Mouse (Mus musculus): ENCODE data around the gene Sema3c. TPM values are rescaled to one million over a fixed set of nuclear protein-coding genes. Genes with fewer than 3 reads are reported as not detected.
A peak's percentile ranks its signal among the peaks of the same experiment; 100 is the strongest.
"Not testable (repeated sequence)": the region's sequence is repeated elsewhere in the genome, so short reads cannot be mapped to it uniquely, and the experiment has no call there.

The Sema3c gene
- total RNA-seq (2021): 10 to 100 TPM; 21.8 to 26.3 TPM

DNA sequence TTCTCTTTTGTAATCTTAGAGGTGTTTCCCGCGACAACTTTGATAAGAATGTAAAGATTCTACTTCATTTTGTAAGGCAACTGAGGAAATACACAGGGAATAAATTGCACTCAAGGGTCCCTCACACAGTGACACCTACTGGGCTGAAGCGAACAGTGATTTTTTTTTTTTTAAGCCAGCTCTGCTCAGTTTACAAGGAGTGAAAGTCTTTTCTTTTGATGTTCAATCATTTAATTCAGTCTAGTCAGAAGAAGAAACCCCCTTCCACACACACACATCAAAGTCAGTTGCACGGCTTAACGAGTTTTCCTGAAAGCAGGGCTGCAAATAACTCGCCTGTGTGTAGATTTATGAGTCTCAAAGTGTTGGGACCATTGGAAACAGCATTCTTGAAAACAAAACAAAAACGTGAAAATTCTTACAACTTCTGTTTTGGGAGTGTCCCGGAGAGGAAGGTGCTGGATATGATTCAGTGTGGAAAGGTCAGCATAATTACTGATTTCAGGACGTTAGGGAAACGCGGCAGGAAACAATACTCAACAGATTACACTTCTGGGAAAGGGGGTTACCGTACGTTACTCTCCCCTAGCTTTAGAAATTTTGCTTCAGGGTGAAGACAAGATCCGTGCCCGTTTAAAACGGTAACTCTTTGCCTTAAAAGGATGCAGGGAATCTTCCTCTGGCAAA, at the start of gene Sema3c:
Gene Sema3c (plus strand): TSS at position 588 of the 687 bp plus-strand sequence.
- no peak for DNase-seq

DNA sequence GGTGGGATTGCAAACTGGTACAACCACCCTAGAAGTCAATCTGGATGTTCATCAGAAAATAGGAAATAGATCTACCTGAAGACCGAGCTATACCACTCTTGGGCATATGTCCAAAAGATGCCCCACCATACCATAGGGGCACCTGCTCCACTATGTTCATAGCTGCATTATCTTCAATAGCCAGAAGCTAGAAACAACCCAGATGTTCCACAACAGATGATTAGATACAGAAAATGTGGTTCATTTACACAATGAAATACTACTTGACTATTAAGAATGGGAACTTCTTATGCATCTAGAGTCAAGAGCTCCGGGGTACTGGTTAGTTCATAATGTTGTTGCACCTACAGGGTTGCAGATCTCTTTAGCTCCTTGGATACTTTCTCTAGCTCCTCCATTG, 42.9 kb upstream of the Sema3c start:
- DNase-seq: not testable (repeated sequence)

GRCm38 (mm10) chr5:17543141-17543540, 30.9 kb upstream of the Sema3c start:
- no peak for DNase-seq

DNA sequence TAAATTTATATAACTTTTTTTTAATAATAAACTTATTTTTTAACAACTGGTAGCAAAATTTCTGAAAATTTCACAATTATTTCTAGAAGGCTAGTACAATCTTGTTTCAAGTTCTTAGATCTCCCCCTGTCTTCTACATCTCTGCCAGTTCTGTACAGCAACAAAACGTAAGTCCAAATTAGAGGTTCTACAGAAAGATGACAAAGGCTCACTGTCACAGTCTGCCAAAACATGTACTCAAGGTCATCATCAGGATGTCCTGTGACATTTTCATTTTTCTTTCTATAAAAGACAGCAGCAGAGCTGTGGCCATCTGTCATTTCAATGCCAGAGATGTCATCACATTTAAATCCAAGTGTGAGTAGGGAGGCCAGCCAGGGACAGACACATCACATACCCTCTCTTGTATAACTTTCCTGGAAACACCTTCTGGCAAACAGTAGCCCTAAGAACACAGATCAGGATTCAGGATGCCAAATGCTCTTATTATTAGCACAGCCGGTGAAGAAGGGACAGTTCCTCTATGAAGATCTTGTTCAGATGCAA, 29.1 kb upstream of the Sema3c start:
- DNase-seq: no peak

DNA sequence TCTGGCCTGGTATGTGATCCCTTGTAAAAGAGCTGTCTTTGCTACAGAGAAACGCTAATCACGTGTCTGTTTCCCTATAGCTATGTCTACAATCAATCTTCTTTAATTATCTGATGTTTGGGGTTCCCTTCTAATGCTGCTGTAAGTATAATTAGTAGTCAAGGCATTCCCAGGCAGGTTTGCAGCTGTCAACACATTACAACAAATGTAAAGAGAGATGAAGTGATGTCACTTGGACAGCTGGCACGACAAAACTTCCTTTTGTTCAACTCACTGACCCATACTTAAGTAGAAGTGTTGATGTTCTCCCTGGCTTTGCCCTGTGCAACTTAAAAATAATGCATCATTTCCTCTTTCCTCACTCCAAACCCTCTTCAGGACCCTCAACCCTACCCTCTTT, 22.4 kb upstream of the Sema3c start:
- no peak for DNase-seq

DNA sequence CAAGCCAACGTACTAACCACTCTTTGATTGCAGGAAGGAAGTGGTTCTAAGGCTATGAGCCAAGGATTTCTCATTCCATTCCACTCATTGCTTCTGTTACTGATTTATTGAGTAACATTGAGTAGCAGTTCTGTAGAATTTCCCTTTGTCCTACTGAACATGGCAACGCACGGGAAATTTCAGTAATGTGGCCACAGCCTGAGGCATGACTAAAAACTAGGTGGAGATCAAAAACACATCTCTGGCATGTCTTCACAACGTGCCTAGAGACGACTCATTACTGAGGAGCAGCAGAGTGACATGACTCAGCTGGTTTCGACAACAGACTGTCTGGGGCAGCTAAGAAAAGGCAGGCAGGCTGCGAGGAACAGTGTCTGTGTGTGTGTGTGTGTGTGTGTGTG, 18.0 kb upstream of the Sema3c start:
- DNase-seq: no peak

DNA sequence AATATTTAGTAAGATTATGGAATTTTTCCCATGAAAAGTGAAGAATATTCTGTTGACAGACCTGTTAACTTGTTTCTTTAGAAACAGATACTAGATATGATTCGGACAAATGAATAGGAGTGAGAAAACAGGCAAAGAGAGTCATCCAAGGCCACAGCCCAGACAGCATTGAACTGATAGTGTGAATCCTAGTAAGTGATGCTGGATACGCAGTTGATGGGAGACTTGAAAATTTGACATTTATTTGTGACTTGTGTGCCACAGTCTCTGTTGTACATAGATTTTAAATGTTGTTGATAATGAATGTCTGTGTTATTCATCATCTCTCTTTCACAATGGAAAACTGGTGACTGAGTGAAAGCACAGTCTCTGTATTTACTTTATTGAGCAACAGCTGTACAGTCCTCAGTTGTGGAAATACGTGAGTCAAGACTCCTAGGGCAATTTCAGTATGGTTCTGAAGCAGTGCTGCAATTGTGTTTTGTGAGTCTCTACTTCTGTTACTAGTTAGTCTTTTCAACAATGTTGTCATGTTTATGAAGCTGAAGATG, 17.3 kb upstream of the Sema3c start:
- DNase-seq: no peak

- no peak for DNase-seq
These were observed 2.5 kb upstream of the Sema3c start for GRCm38 (mm10) chr5:17571571-17571970.

- peak; percentile 85 for DNase-seq
These were observed 517 bp downstream of the Sema3c start for GRCm38 (mm10) chr5:17574413-17575182.

DNA sequence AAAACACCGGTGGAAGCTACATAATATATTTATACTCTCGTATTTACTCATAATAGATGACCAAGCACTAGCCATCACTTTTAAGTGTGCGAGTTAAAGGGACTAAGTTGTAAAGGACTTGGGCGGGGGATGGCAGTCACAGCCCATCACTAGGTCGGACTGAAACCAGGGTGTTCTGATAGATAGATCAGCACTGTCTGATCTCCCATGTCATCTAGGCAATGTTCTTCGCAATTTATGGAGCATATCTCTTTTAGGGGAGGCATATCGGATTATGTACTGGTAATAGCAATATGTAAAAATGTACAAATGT, 1.1 kb downstream of the Sema3c start:
- no peak for DNase-seq

GRCm38 (mm10) chr5:17576069-17576468, 2.0 kb downstream of the Sema3c start:
- no peak for DNase-seq

GRCm38 (mm10) chr5:17582047-17582515, 8.0 kb downstream of the Sema3c start:
- no peak for DNase-seq

DNA sequence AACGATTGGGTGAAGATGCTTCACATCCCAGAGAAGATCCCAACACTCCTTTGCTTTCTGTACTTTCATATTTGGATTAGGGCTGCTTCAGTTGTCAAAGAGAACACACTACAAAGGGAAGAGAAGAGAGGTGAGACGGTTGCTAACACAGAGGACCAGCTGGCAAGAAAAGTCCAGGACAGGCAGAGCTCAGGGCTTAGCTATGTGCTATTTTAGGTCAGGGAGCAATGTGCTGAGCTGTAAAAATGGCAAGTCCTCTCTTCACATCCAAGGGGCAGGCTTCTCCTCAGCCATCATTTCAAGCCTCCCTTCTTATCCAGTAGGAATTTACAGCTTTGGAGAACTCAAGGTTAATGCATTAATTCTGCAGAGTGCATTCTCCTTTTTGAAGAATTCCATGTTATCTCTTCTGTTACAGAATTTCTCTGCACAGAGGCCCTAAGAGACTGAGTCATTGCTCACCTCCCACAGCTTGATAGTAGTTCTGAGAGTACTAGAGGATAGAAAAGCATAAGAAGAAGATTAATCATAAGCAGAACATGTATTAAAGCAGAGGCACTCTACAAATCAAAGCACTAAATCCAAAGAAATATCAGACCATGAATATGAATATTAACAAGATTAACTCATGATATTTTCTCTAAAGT, 10.3 kb downstream of the Sema3c start:
- DNase-seq: no peak

DNA sequence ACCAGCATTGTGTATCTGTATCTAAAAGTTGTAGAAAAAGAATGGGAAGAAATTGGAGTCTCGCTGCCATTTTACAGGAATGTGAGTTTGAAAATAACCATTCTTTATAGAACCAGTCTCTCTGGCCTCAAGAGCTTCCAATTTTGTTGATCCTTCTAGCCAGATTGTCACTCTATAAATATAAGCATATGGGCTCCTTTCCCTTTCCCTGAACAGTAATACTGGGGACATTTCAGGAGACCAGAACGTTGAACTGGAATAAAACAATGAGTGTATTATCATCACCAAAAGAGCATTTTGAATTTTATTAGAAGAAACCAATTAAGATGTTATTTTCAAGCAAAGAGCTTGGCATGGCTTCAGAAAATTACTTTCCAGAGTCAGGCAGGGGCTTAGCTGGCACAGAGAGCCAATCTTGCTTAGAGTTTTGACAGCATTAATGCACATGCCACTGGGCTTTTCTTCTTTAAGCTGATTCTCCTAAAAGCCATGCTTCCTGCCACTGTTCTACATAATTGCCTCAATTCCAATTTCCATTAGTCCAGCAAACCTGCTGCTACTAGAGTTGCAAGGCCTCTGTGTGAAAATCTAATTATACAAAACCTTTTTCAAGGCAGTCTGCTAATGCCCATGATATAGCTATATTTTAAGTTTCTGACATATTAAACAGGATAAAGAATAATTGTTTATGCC, 12.6 kb downstream of the Sema3c start:
- no peak for DNase-seq

DNA sequence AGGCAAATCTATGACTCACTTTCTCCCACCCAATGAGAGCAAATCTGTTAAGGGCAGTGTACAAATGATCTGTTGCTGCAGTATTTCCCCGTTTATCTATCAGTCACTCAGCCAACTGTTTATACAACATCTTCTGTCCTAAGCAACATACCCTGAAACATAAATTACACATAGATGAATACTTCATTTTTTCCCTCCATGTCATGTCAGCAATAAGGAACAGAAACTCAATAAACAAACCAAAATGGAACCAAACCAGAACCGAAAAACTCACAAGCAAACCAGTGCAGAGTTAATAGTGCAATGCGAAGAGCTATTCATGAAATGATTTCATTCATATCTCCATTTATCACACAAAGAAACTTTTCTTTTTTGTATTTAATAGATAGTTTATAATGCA, 17.8 kb downstream of the Sema3c start:
- DNase-seq: no peak

- no peak for DNase-seq
These were observed 27.6 kb downstream of the Sema3c start for GRCm38 (mm10) chr5:17601700-17602099.

DNA sequence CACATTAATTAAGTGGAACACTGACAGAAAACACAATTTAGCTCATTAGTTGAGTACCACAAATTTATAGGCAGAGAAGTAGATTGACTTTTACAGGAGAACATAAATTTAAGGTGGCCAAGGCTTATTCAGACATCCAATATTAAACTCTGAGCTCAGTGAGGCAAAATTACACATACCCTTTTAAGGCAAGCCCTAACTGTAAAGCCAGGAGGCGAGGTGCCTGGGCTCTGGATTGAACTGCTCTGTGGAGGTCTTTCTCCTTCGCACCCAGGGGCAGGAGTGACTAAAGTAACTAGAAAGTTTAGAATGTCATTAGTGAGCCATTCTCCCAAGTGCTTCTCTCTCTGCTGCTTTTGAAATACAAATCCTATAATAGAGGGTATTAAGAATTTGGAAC, 46.5 kb downstream of the Sema3c start:
- DNase-seq: no peak

DNA sequence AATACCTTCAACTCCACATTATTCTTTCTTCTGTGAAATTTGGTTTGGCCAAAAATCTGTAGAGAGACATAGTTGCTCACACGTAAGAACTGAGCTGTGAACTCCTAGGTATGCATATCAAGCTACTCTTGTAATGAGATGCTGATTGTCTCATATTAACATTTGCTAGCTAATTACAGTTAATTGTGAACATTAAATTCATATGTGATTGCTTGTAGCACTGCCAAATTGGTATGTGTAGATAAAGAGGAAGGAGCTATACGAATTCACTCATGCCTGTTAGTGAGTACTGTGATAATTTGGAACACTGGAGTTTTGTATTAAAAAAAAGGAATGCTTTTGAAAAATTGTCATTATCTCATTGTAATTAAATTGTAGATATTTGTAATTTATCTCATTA, 48.5 kb downstream of the Sema3c start:
- no peak for DNase-seq

DNA sequence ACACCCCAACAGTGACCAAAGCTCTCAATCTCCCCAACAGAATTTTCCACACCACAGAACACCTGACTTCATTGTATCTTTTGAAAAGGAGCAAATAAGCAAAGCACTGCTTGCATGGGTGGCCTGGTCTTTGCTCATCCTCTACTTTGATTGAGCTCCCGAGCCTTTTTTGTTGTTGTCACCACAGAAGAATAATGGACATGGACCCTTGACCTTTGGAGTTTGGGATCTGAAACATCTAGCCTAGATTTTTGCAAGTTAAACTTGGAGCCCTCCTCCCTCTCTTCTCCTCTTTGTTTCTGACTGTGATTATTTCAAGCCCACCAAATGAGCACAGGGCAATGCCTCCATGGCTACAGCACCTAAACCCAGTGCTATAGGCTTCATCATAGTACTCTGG, 54.5 kb downstream of the Sema3c start:
- DNase-seq: no peak

GRCm38 (mm10) chr5:17629599-17629998, 55.5 kb downstream of the Sema3c start:
- no peak for DNase-seq

DNA sequence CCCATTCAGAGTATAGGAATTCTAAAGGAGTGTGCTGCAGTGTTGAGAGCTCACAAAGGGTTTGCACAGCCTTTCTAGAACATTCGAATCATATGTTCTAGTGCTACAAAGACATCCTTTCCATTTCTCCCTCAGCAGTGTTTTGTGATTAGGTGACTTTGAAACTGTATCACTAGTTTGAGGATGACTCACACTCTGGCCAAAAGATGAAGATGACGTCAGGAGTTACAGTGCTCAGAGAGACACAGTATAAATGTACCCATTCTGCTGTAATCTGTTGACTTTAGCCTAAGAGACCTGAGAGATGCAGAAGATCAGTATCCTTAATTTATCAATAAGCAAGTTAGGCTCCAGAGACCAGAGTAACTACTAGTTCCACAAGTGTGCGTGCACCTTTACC, 65.4 kb downstream of the Sema3c start:
- DNase-seq: no peak

- DNase-seq: no peak
These were observed 73.7 kb downstream of the Sema3c start for GRCm38 (mm10) chr5:17647643-17648226.

All from heart, postnatal 4 days (tissue).